Mouse (Mus musculus) forebrain, postnatal 0 days (tissue): ENCODE measurements around the gene Rexo4. TPM values are rescaled to one million over a fixed set of nuclear protein-coding genes. Genes with fewer than 3 reads are reported as not detected.

Experiments used
- ATAC-seq: fragments of 200-750 bp; cut with Nextera tagmentation; 2 replicates; pipeline ENCODE4 v1.8.0; 2017; ENCODE audit warnings: mild to moderate bottlenecking, moderate library complexity
- DNase-seq: peaks from one replicate; pipeline ENCODE4 v3.0.0-alpha.2; 2015
- H3K27ac ChIP-seq: fragments of 300-500 bp; sonication (generic); 2 replicates; pipeline ENCODE4 v1.5.1; 2014; ENCODE audit warnings: low read depth, mild to moderate bottlenecking, antibody characterized with exemption, low read length, moderate library complexity, mixed read lengths
- H3K27me3 ChIP-seq: fragments of 300-500 bp; sonication (generic); 2 replicates; pipeline ENCODE4 v1.6.1; 2014; ENCODE audit warnings: mild to moderate bottlenecking, low read length, mixed read lengths; ENCODE audit not compliant: insufficient read depth
- H3K36me3 ChIP-seq: fragments of 300-500 bp; sonication (generic); 2 replicates; pipeline ENCODE4 v1.6.1; 2014; ENCODE audit warnings: mild to moderate bottlenecking, moderate library complexity; ENCODE audit not compliant: insufficient read depth
- H3K4me1 ChIP-seq: fragments of 300-500 bp; sonication (generic); 2 replicates; pipeline ENCODE4 v1.6.1; 2014; ENCODE audit warnings: antibody characterized with exemption; ENCODE audit not compliant: insufficient read depth
- H3K4me2 ChIP-seq: fragments of 300-500 bp; sonication (generic); 2 replicates; pipeline ENCODE4 v1.6.1; 2014; ENCODE audit warnings: low read depth, mild to moderate bottlenecking, moderate library complexity
- H3K4me3 ChIP-seq: fragments of 300-500 bp; sonication (generic); 2 replicates; pipeline ENCODE4 v1.5.1; 2014; ENCODE audit warnings: low read depth, low read length, mixed read lengths
- H3K9ac ChIP-seq: fragments of 300-500 bp; sonication (generic); 2 replicates; pipeline ENCODE4 v1.6.1; 2014; ENCODE audit warnings: mild to moderate bottlenecking
- H3K9me3 ChIP-seq: fragments of 300-500 bp; sonication (generic); 2 replicates; pipeline ENCODE4 v1.6.1; 2016; ENCODE audit warnings: low read length
- CTCF ChIP-seq: sonication (generic); IDR thresholded peaks from 2 replicates; pipeline ENCODE4 v1.5.1; 2016; ENCODE audit warnings: antibody characterized with exemption, control low read depth, low read depth
- WGBS: fragments of 180-500 bp; shearing (Covaris S2); extraction: QIAGEN DNeasy Blood & Tissue Kit; methylation state at CpG from one replicate; pipeline ENCODE4 v1.1.7; 2014; 5-methylcytosine and 5-hydroxymethylcytosine counted together
- polyA plus RNA-seq: library from polyadenylated mRNA; unstranded; fragments of >200 nt; fragmentation: Nextera tagmentation; extraction: Ambion mirVana; gene quantifications from 2 replicates; pipeline ENCODE4 v1.2.1, GENCODE M21; 2015
- total RNA-seq: library from RNA; depleted of rRNA; stranded (reverse); fragments of >200 nt; gene quantifications from 2 replicates; pipeline ENCODE4 v1.2.3, GENCODE M21; 2014

Rexo4 gene
- total and polyA plus RNA-seq, 2 experiments from 2014 or later, result 25.5 to 42.2 TPM

DNA sequence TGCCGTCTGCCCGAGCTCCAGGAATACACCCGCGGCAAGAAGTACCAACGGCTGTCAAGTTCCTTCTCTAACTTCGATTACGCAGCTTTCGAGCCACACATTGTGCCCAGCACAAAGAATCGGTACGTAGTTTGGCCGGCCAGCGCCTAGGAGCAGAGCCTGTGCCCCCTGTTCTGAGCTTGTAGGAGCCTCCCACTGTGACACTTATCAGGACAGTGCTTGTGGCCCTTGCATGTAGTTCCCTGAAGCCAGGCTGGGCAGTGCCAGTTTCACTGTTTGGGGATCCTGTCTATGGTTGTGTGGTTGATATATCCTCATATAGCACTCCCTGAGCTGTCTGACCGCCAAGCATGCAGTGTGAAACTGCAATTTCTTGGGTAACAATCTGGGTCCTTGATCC is 47.4 kb downstream of the Rexo4 start:
- H3K9me3 ChIP-seq, result no peaks in the 10 kb centered on the region
- H3K4me3 ChIP-seq, result peak overlapping the region; percentile 60
- peak overlapping the region; percentile 75 for H3K9ac ChIP-seq
- DNase-seq (no peak), ATAC-seq (peak; percentile 8)
- no peak for TF ChIP-seq CTCF
- peak overlapping the region; percentile 67 for H3K27ac ChIP-seq
- peaks cover 18% of the 10 kb centered on the region for H3K4me1 ChIP-seq
- peaks cover 65% of the 10 kb centered on the region for H3K36me3 ChIP-seq
- H3K27me3 ChIP-seq, result no peaks in the 10 kb centered on the region
- WGBS, result under 1% methylated on average over 13 of the region's 13 CpGs
- H3K4me2 ChIP-seq, result peak overlapping the region; percentile 95

GRCm38 (mm10) chr2:26915927-26916728 is 48.1 kb downstream of the Rexo4 start, which contains the start of the genes Surf2 and Surf1:
Surf2 (plus strand) TSS chr2:26916367.
Surf1 (minus strand) TSS chr2:26916530.
- peak within 1 kb of the TSS; percentile 60 for H3K4me3 ChIP-seq
- H3K27ac ChIP-seq, result peak within 1 kb of the TSS; percentile 67
- DNase-seq (peak; percentile 88), ATAC-seq (peak; percentile 93)
- no peaks in the 10 kb centered on the region for H3K9me3 ChIP-seq
- peaks cover 59% of the 10 kb centered on the region for H3K36me3 ChIP-seq
- no peaks in the 10 kb centered on the region for H3K27me3 ChIP-seq
- peaks cover 21% of the 10 kb centered on the region for H3K4me1 ChIP-seq
- 2% methylated on average over 47 of the region's 47 CpGs for WGBS
- H3K9ac ChIP-seq, result peak within 1 kb of the TSS; percentile 75
- peak within 1 kb of the TSS; percentile 95 for H3K4me2 ChIP-seq
- TF ChIP-seq CTCF, result no peak

DNA sequence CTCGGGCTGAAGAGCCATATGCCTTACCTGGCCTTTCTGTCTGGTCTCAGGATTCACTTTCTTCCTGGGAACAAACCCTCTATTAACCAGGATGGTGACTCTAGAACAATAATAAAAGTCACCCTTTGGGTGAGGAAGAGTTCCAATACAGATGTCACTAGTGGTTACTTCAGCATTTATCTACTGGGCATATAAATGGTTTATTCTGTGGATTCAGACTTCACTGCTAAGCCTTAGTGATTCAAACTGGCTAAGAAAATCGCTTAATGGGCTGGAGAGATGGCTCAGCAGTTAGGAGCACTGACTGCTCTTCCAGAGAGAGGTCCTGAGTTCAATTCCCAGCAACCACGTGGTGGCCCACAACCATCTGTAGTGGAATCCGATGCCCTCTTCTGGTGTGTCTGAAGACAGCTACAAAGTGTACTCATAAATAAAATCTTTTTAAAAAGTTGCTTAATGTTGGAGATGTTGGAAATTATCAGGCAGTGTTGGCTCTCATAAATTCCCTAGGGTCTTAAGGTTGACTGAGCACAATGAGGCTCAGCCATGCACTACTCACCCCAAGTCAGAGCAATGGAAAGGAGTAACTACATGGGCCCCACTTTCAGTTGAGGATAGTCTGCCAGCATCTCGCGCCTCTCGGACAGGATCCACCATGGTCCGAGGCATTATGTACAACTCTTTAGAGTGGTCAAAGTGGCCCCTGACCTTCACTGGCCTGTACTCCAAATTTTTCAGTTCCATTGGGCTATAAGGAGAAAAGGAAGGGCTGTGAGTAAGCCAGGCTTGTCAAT is 49.8 kb downstream of the Rexo4 start:
- peaks cover 41% of the 10 kb centered on the region for H3K36me3 ChIP-seq
- no peak for ATAC-seq
- H3K4me1 ChIP-seq, result peaks cover 23% of the 10 kb centered on the region

GRCm38 (mm10) chr2:26913416-26914147 is 50.6 kb downstream of the Rexo4 start:
- Histone ChIP-seq H3K27ac (no peak overlapping the region), H3K9me3 (no peaks in the 10 kb centered on the region), H3K4me2 (no peak overlapping the region), H3K36me3 (peaks cover 35% of the 10 kb centered on the region), H3K27me3 (no peaks in the 10 kb centered on the region), H3K4me1 (peaks cover 30% of the 10 kb centered on the region), H3K9ac (no peak overlapping the region), H3K4me3 (no peak overlapping the region)
- ATAC-seq (no peak), DNase-seq (no peak)
- no peak for TF ChIP-seq CTCF
- WGBS, result 85% methylated on average over 17 of the region's 17 CpGs

More for the DNA sequence above, 49.8 kb downstream of the Rexo4 start:
- Histone ChIP-seq H3K27me3 (no peaks in the 10 kb centered on the region), H3K9ac (no peak overlapping the region), H3K4me3 (no peak overlapping the region), H3K27ac (no peak overlapping the region), H3K4me2 (no peak overlapping the region), H3K9me3 (no peaks in the 10 kb centered on the region)
- no peak for DNase-seq
- no peak for TF ChIP-seq CTCF
- whole genome bisulfite sequencing, result 63% methylated on average over 8 of the region's 8 CpGs

DNA sequence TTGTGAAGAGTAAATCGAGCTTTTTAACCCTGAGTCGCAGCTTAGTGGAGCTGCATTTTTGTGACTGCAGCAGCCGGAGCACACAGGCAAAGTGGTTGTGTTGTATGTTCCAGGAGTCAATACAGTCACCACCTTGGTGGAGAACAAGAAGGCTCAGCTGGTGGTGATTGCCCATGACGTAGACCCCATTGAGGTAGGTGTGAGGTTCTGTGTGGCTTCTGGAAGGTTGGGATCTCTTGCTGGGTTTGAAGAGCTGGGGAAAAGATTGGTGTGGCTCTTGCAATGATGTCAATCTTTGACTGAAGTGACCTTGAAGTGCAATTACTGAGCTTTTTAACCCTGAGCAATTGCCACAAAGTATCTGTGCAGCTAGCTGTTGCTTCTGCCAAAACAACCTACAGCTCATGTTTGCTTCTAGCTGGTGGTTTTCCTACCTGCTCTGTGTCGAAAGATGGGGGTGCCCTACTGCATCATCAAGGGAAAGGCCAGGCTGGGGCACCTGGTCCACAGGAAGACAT is 51.9 kb downstream of the Rexo4 start:
- no peak for DNase-seq
- peaks cover 28% of the 10 kb centered on the region for H3K4me1 ChIP-seq

GRCm38 (mm10) chr2:26910994-26911765 is 53.0 kb downstream of the Rexo4 start:
- Histone ChIP-seq H3K4me1 (peaks cover 23% of the 10 kb centered on the region), H3K4me2 (peak overlapping the region; percentile 99), H3K9ac (peak overlapping the region; percentile 94), H3K4me3 (peak overlapping the region; percentile 71), H3K36me3 (peaks cover 47% of the 10 kb centered on the region), H3K27ac (peak overlapping the region; percentile 97), H3K9me3 (no peaks in the 10 kb centered on the region), H3K27me3 (no peaks in the 10 kb centered on the region)
- peak; percentile 77 for ATAC-seq
- WGBS, result under 1% methylated on average over 37 of the region's 37 CpGs
- DNase-seq, result peak; percentile 89
- no peak for TF ChIP-seq CTCF

More for the DNA sequence above, 51.9 kb downstream of the Rexo4 start:
- no peak overlapping the region for H3K9ac ChIP-seq
- peak overlapping the region; percentile 71; the same call in 1 of the 2 replicates for H3K4me3 ChIP-seq
- no peak for ATAC-seq
- no peak overlapping the region for H3K27ac ChIP-seq
- WGBS, result 71% methylated on average over 5 of the region's 5 CpGs
- H3K9me3 ChIP-seq, result no peaks in the 10 kb centered on the region
- H3K4me2 ChIP-seq, result peak overlapping the region; percentile 99
- no peaks in the 10 kb centered on the region for H3K27me3 ChIP-seq
- no peak for TF ChIP-seq CTCF
- H3K36me3 ChIP-seq, result peaks cover 36% of the 10 kb centered on the region
